Mouse (Mus musculus) forebrain, embryonic 13.5 days (tissue): ENCODE measurements around the gene Sept1. TPM values are rescaled to one million over a fixed set of nuclear protein-coding genes. Genes with fewer than 3 reads are reported as not detected.

Experiments used
- ATAC-seq: fragments of 200-750 bp; cut with Nextera tagmentation; 2 replicates; pipeline ENCODE4 v1.8.0; 2017
- H3K27ac ChIP-seq: fragments of 300-500 bp; sonication (generic); 2 replicates; pipeline ENCODE4 v1.5.1; 2015; ENCODE audit warnings: inconsistent platforms, mild to moderate bottlenecking, moderate library complexity
- H3K27me3 ChIP-seq: fragments of 300-500 bp; sonication (generic); 2 replicates; pipeline ENCODE4 v1.6.1; 2015; ENCODE audit warnings: mild to moderate bottlenecking, inconsistent platforms
- H3K36me3 ChIP-seq: fragments of 300-500 bp; sonication (generic); 2 replicates; pipeline ENCODE4 v1.6.1; 2015; ENCODE audit warnings: mild to moderate bottlenecking, inconsistent platforms; ENCODE audit not compliant: poor library complexity, severe bottlenecking
- H3K4me1 ChIP-seq: fragments of 300-500 bp; sonication (generic); 2 replicates; pipeline ENCODE4 v1.6.1; 2015; ENCODE audit warnings: inconsistent platforms
- H3K4me2 ChIP-seq: fragments of 300-500 bp; sonication (generic); 2 replicates; pipeline ENCODE4 v1.6.1; 2015; ENCODE audit warnings: inconsistent platforms, mild to moderate bottlenecking, moderate library complexity
- H3K4me3 ChIP-seq: fragments of 300-500 bp; sonication (generic); 2 replicates; pipeline ENCODE4 v1.5.1; 2015; ENCODE audit warnings: mild to moderate bottlenecking, inconsistent platforms
- H3K9ac ChIP-seq: fragments of 300-500 bp; sonication (generic); 2 replicates; pipeline ENCODE4 v1.6.1; 2015; ENCODE audit warnings: mild to moderate bottlenecking, inconsistent platforms
- H3K9me3 ChIP-seq: fragments of 300-500 bp; sonication (generic); replicated peaks from 2 replicates; pipeline ENCODE4 v1.6.1; 2016; ENCODE audit warnings: inconsistent platforms
- WGBS: fragments of 180-500 bp; shearing (Covaris S2); methylation state at CpG from one replicate; pipeline ENCODE4 v1.1.7; 2015; 5-methylcytosine and 5-hydroxymethylcytosine counted together
- polyA plus RNA-seq: library from polyadenylated mRNA; unstranded; fragments of >200 nt; fragmentation: Nextera tagmentation; extraction: Ambion mirVana; gene quantifications from 2 replicates; pipeline ENCODE4 v1.2.1, GENCODE M21; 2015

Sept1 gene
- polyA plus RNA-seq, 1 experiment from 2014 or later = 33.4 TPM

GRCm38 (mm10) chr7:127196484-127196883 is 36.4 kb downstream of the Sept1 start:
- no peaks in the 10 kb centered on the region for H3K27me3 ChIP-seq
- peaks cover 82% of the 10 kb centered on the region for H3K36me3 ChIP-seq
- peaks cover 29% of the 10 kb centered on the region for H3K4me1 ChIP-seq
- H3K27ac ChIP-seq = peak overlapping the region; percentile 84
- peak overlapping the region; percentile 87 for H3K4me3 ChIP-seq
- H3K4me2 ChIP-seq = peak overlapping the region; percentile 78
- H3K9me3 ChIP-seq = no peaks in the 10 kb centered on the region
- WGBS = 59% methylated on average over 11 of the region's 11 CpGs
- ATAC-seq = no peak
- peak overlapping the region; percentile 83 for H3K9ac ChIP-seq

GRCm38 (mm10) chr7:127195544-127196295 is 37.2 kb downstream of the Sept1 start, which contains the start of gene Cd2bp2:
TSS of gene Cd2bp2 (minus strand) at chr7:127196050.
- ATAC-seq = peak; percentile 98
- peaks cover 82% of the 10 kb centered on the region for H3K36me3 ChIP-seq
- peak within 1 kb of the TSS; percentile 86 for H3K9ac ChIP-seq
- H3K4me1 ChIP-seq = peaks cover 29% of the 10 kb centered on the region
- H3K27me3 ChIP-seq = no peaks in the 10 kb centered on the region
- peak within 1 kb of the TSS; percentile 87 for H3K4me3 ChIP-seq
- under 1% methylated on average over 51 of the region's 51 CpGs for WGBS
- peak within 1 kb of the TSS; percentile 91 for H3K4me2 ChIP-seq
- H3K9me3 ChIP-seq = no peaks in the 10 kb centered on the region
- H3K27ac ChIP-seq = peak within 1 kb of the TSS; percentile 89

DNA sequence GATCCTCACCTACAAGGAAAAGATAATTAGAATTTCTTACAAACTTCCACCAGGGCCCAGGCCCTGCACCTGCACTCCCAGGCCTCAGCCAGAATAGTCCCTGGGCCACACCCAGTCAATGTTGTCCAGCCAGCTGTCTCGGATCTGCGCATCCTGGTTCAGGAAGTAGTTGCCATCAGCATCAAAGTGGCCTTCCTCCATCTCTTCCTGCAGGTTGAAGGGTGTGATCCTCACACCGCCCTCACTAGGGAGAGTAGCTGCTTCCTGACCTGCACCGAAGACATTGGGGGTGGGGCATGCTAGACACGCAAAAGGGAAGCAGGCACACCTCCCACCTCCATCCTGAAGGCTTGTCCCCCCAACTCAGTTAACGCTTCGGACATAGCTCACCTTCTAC is 38.3 kb downstream of the Sept1 start:
- Histone ChIP-seq H3K36me3 (peaks cover 73% of the 10 kb centered on the region), H3K9me3 (no peaks in the 10 kb centered on the region), H3K27me3 (no peaks in the 10 kb centered on the region), H3K9ac (peak overlapping the region; percentile 86), H3K27ac (0 out of 2 replicates have a peak overlapping the region, but pooled peaks have one; percentile 89), H3K4me1 (peaks cover 29% of the 10 kb centered on the region), H3K4me2 (peak overlapping the region; percentile 91), H3K4me3 (peak overlapping the region; percentile 87)
- 84% methylated on average over 7 of the region's 7 CpGs for WGBS
- no peak for ATAC-seq

GRCm38 (mm10) chr7:127194011-127194632 is 38.8 kb downstream of the Sept1 start:
- H3K4me3 ChIP-seq = peak overlapping the region; percentile 87
- peaks cover 68% of the 10 kb centered on the region for H3K36me3 ChIP-seq
- H3K9ac ChIP-seq = peak overlapping the region; percentile 86; the same call in 1 of the 2 replicates
- H3K4me1 ChIP-seq = peaks cover 29% of the 10 kb centered on the region
- 96% methylated on average over 17 of the region's 17 CpGs for WGBS
- H3K4me2 ChIP-seq = peak overlapping the region; percentile 91
- H3K27ac ChIP-seq = no peak overlapping the region
- H3K9me3 ChIP-seq = no peaks in the 10 kb centered on the region
- no peak for ATAC-seq
- no peaks in the 10 kb centered on the region for H3K27me3 ChIP-seq

DNA sequence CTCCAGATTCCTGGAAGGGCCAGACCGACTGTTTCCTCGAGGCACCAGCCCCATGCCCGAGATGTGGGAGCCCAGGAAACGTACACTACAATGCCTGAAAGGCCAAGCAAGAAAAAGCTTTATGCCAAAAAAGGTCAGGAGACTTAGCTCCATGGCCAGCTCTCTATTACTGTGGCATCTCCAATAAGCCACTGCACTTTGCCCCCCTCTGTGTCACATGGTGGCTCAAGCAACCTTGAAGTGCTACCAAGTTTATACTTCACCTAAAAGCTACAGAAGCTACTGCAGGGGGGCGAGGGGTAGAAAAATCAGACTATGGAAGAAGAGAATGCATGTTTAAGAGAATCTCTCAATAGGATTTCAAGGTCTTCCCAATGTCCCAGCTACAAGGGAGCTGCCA is 39.9 kb downstream of the Sept1 start:
- peaks cover 57% of the 10 kb centered on the region for H3K36me3 ChIP-seq
- H3K27ac ChIP-seq = no peak overlapping the region
- H3K9me3 ChIP-seq = no peaks in the 10 kb centered on the region
- ATAC-seq = no peak
- no peak overlapping the region for H3K4me3 ChIP-seq
- 93% methylated on average over 5 of the region's 5 CpGs for whole genome bisulfite sequencing
- peaks cover 29% of the 10 kb centered on the region for H3K4me1 ChIP-seq
- no peaks in the 10 kb centered on the region for H3K27me3 ChIP-seq
- H3K9ac ChIP-seq = no peak overlapping the region
- no peak overlapping the region for H3K4me2 ChIP-seq

DNA sequence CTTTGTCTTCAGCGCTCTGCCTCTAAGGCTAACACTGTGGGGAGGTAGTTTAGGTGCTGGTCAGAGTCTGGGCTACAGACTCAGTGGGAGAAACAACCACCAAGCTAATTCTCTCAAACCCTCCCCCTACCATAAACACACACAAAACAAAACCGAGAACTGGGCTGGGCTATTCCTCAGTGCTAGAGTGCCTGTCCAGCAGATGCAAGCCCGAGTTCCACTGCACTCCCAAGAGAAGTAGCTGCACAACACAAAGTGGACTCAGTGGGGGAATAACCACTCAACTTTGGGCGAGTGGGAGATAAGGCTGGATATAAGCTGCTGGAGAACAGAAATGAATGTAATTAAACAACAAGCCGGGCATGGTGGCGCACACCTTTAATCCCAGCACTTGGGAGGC is 42.3 kb downstream of the Sept1 start:
- 89% methylated on average over 6 of the region's 6 CpGs for WGBS
- Histone ChIP-seq H3K9me3 (no peaks in the 10 kb centered on the region), H3K9ac (no peak overlapping the region), H3K36me3 (peaks cover 42% of the 10 kb centered on the region), H3K4me1 (peaks cover 18% of the 10 kb centered on the region), H3K27me3 (no peaks in the 10 kb centered on the region), H3K4me3 (no peak overlapping the region), H3K27ac (no peak overlapping the region), H3K4me2 (no peak overlapping the region)
- ATAC-seq = no peak

DNA sequence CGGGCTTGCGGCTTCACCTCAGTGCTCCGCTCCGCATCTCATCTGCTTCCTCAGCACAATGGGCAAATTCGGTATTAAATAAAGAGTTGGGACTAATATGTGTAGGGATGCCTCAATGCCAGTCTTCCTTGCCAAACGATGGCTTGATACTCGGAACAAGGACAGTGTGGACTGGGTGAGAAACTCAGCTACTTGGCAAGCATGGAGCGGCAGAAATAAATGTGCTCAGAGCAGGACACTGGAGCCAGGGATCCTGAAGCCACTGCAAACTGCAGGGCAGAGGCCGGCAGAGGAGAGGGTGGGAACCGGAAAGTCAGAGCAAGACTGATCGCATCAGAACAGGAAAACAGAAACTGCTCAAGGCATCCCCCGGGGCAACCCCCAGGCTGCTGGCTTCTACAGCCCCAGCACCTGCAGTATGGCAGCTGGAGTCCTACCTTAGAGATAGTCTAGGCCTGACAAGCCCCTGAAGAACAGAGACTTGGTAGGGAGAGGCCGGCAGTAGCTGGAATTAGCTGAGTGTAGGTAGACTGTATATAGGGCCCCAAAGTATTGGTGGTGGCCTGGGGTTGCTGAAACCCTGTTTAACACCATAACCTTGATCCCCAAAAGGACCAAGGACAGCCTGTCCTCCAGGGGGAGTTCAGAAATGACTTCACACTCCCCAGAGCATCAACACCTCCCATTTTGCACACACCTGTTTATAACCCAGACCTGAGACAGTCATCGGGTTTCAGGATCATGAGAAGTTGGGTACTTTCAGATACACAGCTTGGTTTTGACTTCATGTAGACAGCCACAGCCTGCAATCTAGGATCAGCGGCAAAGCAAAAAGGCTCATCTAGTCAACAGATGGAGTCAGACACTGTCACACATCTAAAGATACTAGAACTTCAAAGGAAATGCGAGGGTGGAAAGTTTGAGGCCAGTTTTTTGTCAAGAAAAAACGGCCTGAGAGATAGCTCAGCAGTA is 44.3 kb downstream of the Sept1 start:
- Histone ChIP-seq H3K27me3 (no peaks in the 10 kb centered on the region), H3K9me3 (no peaks in the 10 kb centered on the region), H3K27ac (no peak overlapping the region), H3K36me3 (peaks cover 31% of the 10 kb centered on the region), H3K9ac (no peak overlapping the region), H3K4me3 (no peak overlapping the region), H3K4me2 (no peak overlapping the region), H3K4me1 (peaks cover 1% of the 10 kb centered on the region; the same call in 1 of the 2 replicates)
- no peak for ATAC-seq
- WGBS = 88% methylated on average over 17 of the region's 17 CpGs

DNA sequence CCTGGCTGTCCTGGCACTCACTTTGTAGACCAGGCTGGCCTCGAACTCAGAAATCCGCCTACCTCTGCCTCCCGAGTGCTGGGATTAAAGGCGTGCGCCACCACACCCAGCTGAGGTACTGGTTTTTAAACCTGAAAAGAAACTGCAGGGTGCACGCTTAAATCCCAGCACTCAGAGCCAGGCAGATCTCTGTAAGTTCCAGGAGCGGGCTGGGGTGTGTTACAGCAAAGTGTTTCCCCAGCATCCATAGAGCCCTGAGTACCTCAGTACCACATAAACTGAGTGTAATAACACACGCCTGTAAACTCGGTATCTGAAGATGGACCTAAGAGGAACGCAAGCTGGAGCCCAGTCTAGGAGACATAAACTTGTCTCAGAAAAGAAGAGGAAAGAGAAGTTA is 45.6 kb downstream of the Sept1 start:
- H3K27ac ChIP-seq = no peak overlapping the region
- no peaks in the 10 kb centered on the region for H3K4me1 ChIP-seq
- whole genome bisulfite sequencing = 71% methylated on average over 10 of the region's 10 CpGs
- no peak overlapping the region for H3K4me3 ChIP-seq
- H3K4me2 ChIP-seq = no peak overlapping the region
- ATAC-seq = no peak
- H3K9me3 ChIP-seq = no peaks in the 10 kb centered on the region
- H3K9ac ChIP-seq = no peak overlapping the region
- H3K36me3 ChIP-seq = peaks cover 19% of the 10 kb centered on the region
- no peaks in the 10 kb centered on the region for H3K27me3 ChIP-seq

GRCm38 (mm10) chr7:127185601-127186000 is 47.3 kb downstream of the Sept1 start:
- no peaks in the 10 kb centered on the region for H3K9me3 ChIP-seq
- H3K4me3 ChIP-seq = no peak overlapping the region
- peaks cover 1% of the 10 kb centered on the region; the same call in 1 of the 2 replicates for H3K36me3 ChIP-seq
- ATAC-seq = no peak
- H3K4me1 ChIP-seq = no peaks in the 10 kb centered on the region
- WGBS = 68% methylated on average over 3 of the region's 3 CpGs
- no peak overlapping the region for H3K27ac ChIP-seq
- H3K9ac ChIP-seq = no peak overlapping the region
- no peaks in the 10 kb centered on the region for H3K27me3 ChIP-seq
- H3K4me2 ChIP-seq = no peak overlapping the region

- no peaks in the 10 kb centered on the region for H3K27me3 ChIP-seq
- H3K4me1 ChIP-seq = no peaks in the 10 kb centered on the region
- 43% methylated on average over 1 of the region's 1 CpGs for WGBS
- ATAC-seq = no peak
- H3K9me3 ChIP-seq = no peaks in the 10 kb centered on the region
- H3K4me2 ChIP-seq = no peak overlapping the region
- no peak overlapping the region for H3K27ac ChIP-seq
- H3K36me3 ChIP-seq = no peaks in the 10 kb centered on the region
- H3K9ac ChIP-seq = no peak overlapping the region
- no peak overlapping the region for H3K4me3 ChIP-seq
Measured at GRCm38 (mm10) chr7:127184720-127185119, 48.2 kb downstream of the Sept1 start.

GRCm38 (mm10) chr7:127183828-127184227 is 49.1 kb downstream of the Sept1 start:
- Histone ChIP-seq H3K27ac (no peak overlapping the region), H3K4me2 (no peak overlapping the region), H3K4me3 (no peak overlapping the region), H3K9ac (no peak overlapping the region), H3K9me3 (no peaks in the 10 kb centered on the region), H3K27me3 (no peaks in the 10 kb centered on the region), H3K36me3 (no peaks in the 10 kb centered on the region), H3K4me1 (no peaks in the 10 kb centered on the region)
- ATAC-seq = no peak
- 74% methylated on average over 6 of the region's 6 CpGs for WGBS

DNA sequence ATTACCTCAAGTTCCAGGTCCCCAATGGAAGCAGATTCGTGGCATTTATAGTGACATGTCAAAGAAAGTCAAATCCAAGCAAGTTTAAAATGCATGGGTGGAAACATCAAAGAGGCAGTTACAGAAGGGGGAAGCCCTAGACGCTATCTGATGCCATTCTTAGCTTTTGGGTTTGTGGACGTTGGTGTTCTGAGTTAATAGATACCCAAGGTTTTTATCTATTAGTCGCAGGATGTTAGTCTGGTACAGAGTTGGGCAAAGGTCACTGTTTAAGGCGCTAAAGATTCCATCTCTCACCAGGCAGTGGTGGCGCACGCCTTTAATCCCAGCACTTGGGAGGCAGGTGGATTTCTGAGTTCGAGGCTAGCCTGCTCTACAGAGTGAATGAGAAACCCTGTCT is 49.6 kb downstream of the Sept1 start:
- H3K27me3 ChIP-seq = no peaks in the 10 kb centered on the region
- no peaks in the 10 kb centered on the region for H3K36me3 ChIP-seq
- 86% methylated on average over 8 of the region's 8 CpGs for WGBS
- H3K27ac ChIP-seq = no peak overlapping the region
- no peaks in the 10 kb centered on the region for H3K9me3 ChIP-seq
- no peak overlapping the region for H3K4me3 ChIP-seq
- no peaks in the 10 kb centered on the region for H3K4me1 ChIP-seq
- H3K4me2 ChIP-seq = no peak overlapping the region
- no peak for ATAC-seq
- H3K9ac ChIP-seq = no peak overlapping the region
